In genomic region chr11:103707005-103707404, GRCm38 (mm10) we compare ENCODE assay signal across 10 mouse cellular contexts. TPM values are rescaled to one million over a fixed set of nuclear protein-coding genes. Genes with fewer than 3 reads are reported as not detected.
A peak's percentile ranks its signal among the peaks of the same experiment; 100 is the strongest.
DNase-seq lines count a peak whose midpoint lies in the region; ATAC-seq lines count a peak whose summit lies in the region.
"Had no signal": no experiment of that assay in that cellular context is flagged by ENCODE, and none has a peak within 500 bp of the region (broad histone marks: within the 10 kb centered on the region; RNA-seq: fewer than 3 reads in every experiment).

No protein-coding gene starts in this region.

- H3K36me3 ChIP-seq in midbrain, embryonic 11.5 days (ENCODE audit: control insufficient read depth, insufficient read depth, low read length): no peaks in the 10 kb centered on the region
- no peaks in the 10 kb centered on the region for H3K36me3 ChIP-seq in midbrain, embryonic 15.5 days (replicated peaks)
- H3K36me3 ChIP-seq in heart, embryonic 13.5 days: no peaks in the 10 kb centered on the region
- no peaks in the 10 kb centered on the region for H3K36me3 ChIP-seq in stomach, embryonic 16.5 days (ENCODE audit: control insufficient read depth, insufficient read depth, low read length)

- H3K4me1 ChIP-seq in midbrain, embryonic 11.5 days (ENCODE audit: control insufficient read depth, insufficient read depth, low read length): no peaks in the 10 kb centered on the region
- H3K4me1 ChIP-seq in midbrain, embryonic 15.5 days: no peaks in the 10 kb centered on the region
- no peaks in the 10 kb centered on the region for H3K4me1 ChIP-seq in heart, embryonic 13.5 days
- H3K4me1 ChIP-seq in stomach, embryonic 16.5 days (ENCODE audit: control insufficient read depth, insufficient read depth, low read length): 0 out of 2 replicates have a peak, but pooled peaks cover 4% of the 10 kb centered on the region

- ATAC-seq in midbrain, embryonic 11.5 days (ENCODE audit: low FRiP score): no peak
- ATAC-seq in midbrain, embryonic 15.5 days (replicated peaks): no peak
- peak; percentile 41; the same call in 1 of the 2 replicates for ATAC-seq in heart, embryonic 13.5 days (ENCODE audit: extremely low read depth, insufficient number of reproducible peaks, low FRiP score, low TSS enrichment)
- peak; percentile 26; the same call in 1 of the 2 replicates for ATAC-seq in stomach, embryonic 16.5 days (ENCODE audit: insufficient read depth, low FRiP score)
- ATAC-seq in megakaryocyte, adult 5-6 weeks (ENCODE audit: poor library complexity, severe bottlenecking): no peak

- H3K4me2 ChIP-seq in midbrain, embryonic 11.5 days: no peak overlapping the region
- H3K4me2 ChIP-seq in midbrain, embryonic 15.5 days: no peak overlapping the region
- H3K4me2 ChIP-seq in heart, embryonic 13.5 days: no peak overlapping the region
- no peak overlapping the region for H3K4me2 ChIP-seq in stomach, embryonic 16.5 days (ENCODE audit: low read depth, low read length)
- H3K4me2 ChIP-seq: midbrain, embryonic 12.5 days had no signal

- H3K9ac ChIP-seq in midbrain, embryonic 11.5 days (ENCODE audit: low read length): no peak overlapping the region
- no peak overlapping the region for H3K9ac ChIP-seq in midbrain, embryonic 15.5 days
- H3K9ac ChIP-seq in heart, embryonic 13.5 days: no peak overlapping the region
- no peak overlapping the region for H3K9ac ChIP-seq in stomach, embryonic 16.5 days (ENCODE audit: low read length)
- H3K9ac ChIP-seq: midbrain, embryonic 12.5 days had no signal

- peak; percentile 6 for DNase-seq in midbrain, embryonic 11.5 days (ENCODE audit: low spot score, missing footprints)
- DNase-seq in kidney, postnatal 10 days: peak; percentile 82
- no peak for DNase-seq in urinary bladder, postnatal 4 days (ENCODE audit: low spot score in 2 of 2)
- DNase-seq in right cerebral cortex, postnatal 4 days: no peak
- DNase-seq: thymus, postnatal 14 days had no signal

- 67% methylated on average over 8 of the region's 8 CpGs for WGBS in midbrain, embryonic 11.5 days
- 54% methylated on average over 8 of the region's 8 CpGs for WGBS in midbrain, embryonic 15.5 days
- 33% methylated on average over 8 of the region's 8 CpGs for WGBS in heart, embryonic 13.5 days
- WGBS in stomach, embryonic 16.5 days: 37% methylated on average over 8 of the region's 8 CpGs

- H3K4me3 ChIP-seq in midbrain, embryonic 11.5 days (ENCODE audit: low read depth, low read length): no peak overlapping the region
- H3K4me3 ChIP-seq in midbrain, embryonic 15.5 days: no peak overlapping the region
- no peak overlapping the region for H3K4me3 ChIP-seq in heart, embryonic 13.5 days
- no peak overlapping the region for H3K4me3 ChIP-seq in stomach, embryonic 16.5 days (replicated peaks; ENCODE audit: low read length)
- H3K4me3 ChIP-seq: midbrain, embryonic 12.5 days had no signal

- no peaks in the 10 kb centered on the region for H3K9me3 ChIP-seq in midbrain, embryonic 11.5 days (ENCODE audit: control insufficient read depth, low read length)
- no peaks in the 10 kb centered on the region for H3K9me3 ChIP-seq in midbrain, embryonic 15.5 days
- H3K9me3 ChIP-seq in heart, embryonic 13.5 days: no peaks in the 10 kb centered on the region
- no peaks in the 10 kb centered on the region for H3K9me3 ChIP-seq in stomach, embryonic 16.5 days (replicated peaks; ENCODE audit: control insufficient read depth, low read length)
- H3K9me3 ChIP-seq: midbrain, embryonic 12.5 days had no signal

- no peak overlapping the region for H3K27ac ChIP-seq in midbrain, embryonic 11.5 days (ENCODE audit: low read depth, low read length)
- H3K27ac ChIP-seq in midbrain, embryonic 15.5 days: no peak overlapping the region
- H3K27ac ChIP-seq in heart, embryonic 13.5 days (replicated peaks): peak overlapping the region; percentile 58
- H3K27ac ChIP-seq in stomach, embryonic 16.5 days (ENCODE audit: low read length): no peak overlapping the region
- H3K27ac ChIP-seq: midbrain, embryonic 12.5 days had no signal

- H3K27me3 ChIP-seq in midbrain, embryonic 11.5 days (ENCODE audit: control insufficient read depth, insufficient read depth, low read length): no peaks in the 10 kb centered on the region
- H3K27me3 ChIP-seq in midbrain, embryonic 15.5 days (replicated peaks): no peaks in the 10 kb centered on the region
- 0 out of 2 replicates have a peak, but pooled peaks cover 6% of the 10 kb centered on the region for H3K27me3 ChIP-seq in heart, embryonic 13.5 days (replicated peaks)
- no peaks in the 10 kb centered on the region for H3K27me3 ChIP-seq in stomach, embryonic 16.5 days (ENCODE audit: control insufficient read depth, insufficient read depth, low read length)
- H3K27me3 ChIP-seq: midbrain, embryonic 12.5 days had no signal

RNA-seq across cellular contexts. Expression of gene Gosr2, which starts 9.3 kb away (rescaled TPM):
- polyA plus RNA-seq in midbrain, embryonic 11.5 days (2014; fragmentation: Nextera tagmentation; extraction: Ambion mirVana): 87.8 and 90.9 TPM in 2 replicates
- 90.3 and 92.5 TPM in 2 replicates for polyA plus RNA-seq in midbrain, embryonic 15.5 days (2015; fragmentation: Nextera tagmentation; extraction: Ambion mirVana)
- 58.3 and 64.7 TPM in 2 replicates for polyA plus RNA-seq in heart, embryonic 13.5 days (2015; fragmentation: Nextera tagmentation; extraction: Ambion mirVana)
- polyA plus RNA-seq in stomach, embryonic 16.5 days (2015; fragmentation: Nextera tagmentation; extraction: Ambion mirVana): 75.1 and 78.1 TPM in 2 replicates
- total RNA-seq in megakaryocyte, adult 5-6 weeks (2015): 45.8 and 46.8 TPM in 2 replicates
- total RNA-seq in megakaryocyte, adult 5-6 weeks (2017): 45.5 and 51.8 TPM in 2 replicates

RNA-seq across cellular contexts. Expression of gene Wnt9b, which starts 42.6 kb away (rescaled TPM):
- polyA plus RNA-seq in midbrain, embryonic 11.5 days (2014; fragmentation: Nextera tagmentation; extraction: Ambion mirVana): 0.25 and 0.36 TPM in 2 replicates
- polyA plus RNA-seq in midbrain, embryonic 15.5 days (2015; fragmentation: Nextera tagmentation; extraction: Ambion mirVana): 0.95 and 1.3 TPM in 2 replicates
- 0.80 and 0.91 TPM in 2 replicates for polyA plus RNA-seq in heart, embryonic 13.5 days (2015; fragmentation: Nextera tagmentation; extraction: Ambion mirVana)
- polyA plus RNA-seq in stomach, embryonic 16.5 days (2015; fragmentation: Nextera tagmentation; extraction: Ambion mirVana): 0.05 and 0.06 TPM in 2 replicates
- total RNA-seq in megakaryocyte, adult 5-6 weeks (2015): not detected in 2 replicates
- total RNA-seq in megakaryocyte, adult 5-6 weeks (2017): not detected in 2 replicates

RNA-seq across cellular contexts. Expression of gene Rprml, which starts 57.6 kb away (rescaled TPM):
- not detected in 2 replicates for polyA plus RNA-seq in midbrain, embryonic 11.5 days (2014; fragmentation: Nextera tagmentation; extraction: Ambion mirVana)
- 1.1 TPM in 2 replicates for polyA plus RNA-seq in midbrain, embryonic 15.5 days (2015; fragmentation: Nextera tagmentation; extraction: Ambion mirVana)
- polyA plus RNA-seq in heart, embryonic 13.5 days (2015; fragmentation: Nextera tagmentation; extraction: Ambion mirVana): not detected in 2 replicates
- polyA plus RNA-seq in stomach, embryonic 16.5 days (2015; fragmentation: Nextera tagmentation; extraction: Ambion mirVana): 0.22 TPM in 1 of 2 replicates, not detected in the other
- total RNA-seq in megakaryocyte, adult 5-6 weeks (2015): not detected in 2 replicates
- total RNA-seq in megakaryocyte, adult 5-6 weeks (2017): not detected in 2 replicates
- polyA plus RNA-seq: midbrain, embryonic 12.5 days had no signal

Comparison
In these comparisons a context has a peak if more than half of its experiments do, and no peak if none do; other contexts are left out.
1. ATAC-seq: peak in heart, embryonic 13.5 days (single experiment) and stomach, embryonic 16.5 days (single experiment); none in midbrain, embryonic 11.5 days (single experiment), midbrain, embryonic 15.5 days (single experiment) and megakaryocyte, adult 5-6 weeks (single experiment).
2. DNase-seq: peak in midbrain, embryonic 11.5 days (single experiment) and kidney, postnatal 10 days (single experiment); none in urinary bladder, postnatal 4 days (0 of 2) and right cerebral cortex, postnatal 4 days (single experiment).